Mouse (Mus musculus) bone marrow, adult 2 months (tissue): ENCODE measurements at regions not wholly inside any gene's neighbourhood (a gene's known extent, or its start where the extent isn't known, plus 50 kb on each side); places are given as distances from the start of the nearest gene placed in this dataset.

Source experiments
- CTCF ChIP-seq: fragments of 200-500 bp; IDR thresholded peaks from 2 replicates; pipeline ENCODE4 v1.5.1; 2011; ENCODE audit warnings: low read length, control low read depth; ENCODE audit not compliant: control insufficient read depth, insufficient read depth
- POLR2A ChIP-seq: fragments of 200-500 bp; IDR thresholded peaks from 2 replicates; pipeline ENCODE4 v1.6.1; 2011; ENCODE audit warnings: low read depth, mild to moderate bottlenecking, control low read depth, low read length, borderline replicate concordance; ENCODE audit not compliant: control insufficient read depth

DNA sequence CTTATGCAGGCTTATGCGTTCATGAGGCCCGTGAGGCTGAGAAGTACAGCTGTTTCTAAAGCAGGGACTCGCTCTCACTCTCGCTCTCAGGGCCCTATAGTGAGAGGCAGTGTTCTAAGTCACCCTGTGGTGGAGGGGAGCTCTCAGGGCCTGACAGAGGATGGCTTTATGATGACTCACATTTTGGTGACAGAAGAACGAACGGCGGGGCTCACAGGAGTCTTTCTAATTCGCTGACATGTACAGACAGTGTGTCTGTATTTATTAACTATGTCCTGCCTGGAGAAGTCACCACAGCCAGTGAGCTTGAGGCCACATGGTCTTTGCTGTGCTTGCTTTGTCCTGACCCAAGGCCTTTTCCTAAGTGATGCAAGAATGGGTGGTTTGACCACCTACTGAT is 118.6 kb upstream of the Pkdcc start:
- TF ChIP-seq POLR2A = no peak
- TF ChIP-seq CTCF = no peak
